Mouse (Mus musculus) urinary bladder, postnatal 14 days (tissue): ENCODE data around the gene Sipa1l1.
A peak's percentile ranks its signal among the peaks of the same experiment; 100 is the strongest.

Experiments
- DNase-seq: peaks from one replicate; pipeline ENCODE4 v3.0.0; 2021; ENCODE audit warnings: low spot score

Gene Sipa1l1

GRCm38 (mm10) chr12:82387647-82388046, 218.5 kb downstream of the Sipa1l1 start:
- DNase-seq: no peak

DNA sequence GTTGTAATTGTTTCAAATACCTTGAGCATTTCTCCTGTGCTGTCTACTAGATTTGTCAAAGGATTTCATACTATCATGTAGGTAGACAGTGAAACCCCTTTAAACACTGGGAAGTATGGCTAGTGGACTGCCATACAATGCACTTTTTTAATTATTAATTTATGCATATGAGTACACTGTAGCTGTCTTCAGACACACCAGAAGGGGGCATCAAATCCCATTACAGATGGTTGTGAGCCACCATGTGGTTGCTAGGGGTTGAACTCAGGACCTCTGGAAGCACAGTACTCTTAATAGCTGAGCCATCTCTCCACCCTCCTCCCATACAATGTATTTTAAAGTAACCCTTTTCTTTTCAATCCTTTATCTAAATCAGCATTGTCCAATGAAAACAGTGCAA, 219.0 kb downstream of the Sipa1l1 start:
- DNase-seq: no peak

DNA sequence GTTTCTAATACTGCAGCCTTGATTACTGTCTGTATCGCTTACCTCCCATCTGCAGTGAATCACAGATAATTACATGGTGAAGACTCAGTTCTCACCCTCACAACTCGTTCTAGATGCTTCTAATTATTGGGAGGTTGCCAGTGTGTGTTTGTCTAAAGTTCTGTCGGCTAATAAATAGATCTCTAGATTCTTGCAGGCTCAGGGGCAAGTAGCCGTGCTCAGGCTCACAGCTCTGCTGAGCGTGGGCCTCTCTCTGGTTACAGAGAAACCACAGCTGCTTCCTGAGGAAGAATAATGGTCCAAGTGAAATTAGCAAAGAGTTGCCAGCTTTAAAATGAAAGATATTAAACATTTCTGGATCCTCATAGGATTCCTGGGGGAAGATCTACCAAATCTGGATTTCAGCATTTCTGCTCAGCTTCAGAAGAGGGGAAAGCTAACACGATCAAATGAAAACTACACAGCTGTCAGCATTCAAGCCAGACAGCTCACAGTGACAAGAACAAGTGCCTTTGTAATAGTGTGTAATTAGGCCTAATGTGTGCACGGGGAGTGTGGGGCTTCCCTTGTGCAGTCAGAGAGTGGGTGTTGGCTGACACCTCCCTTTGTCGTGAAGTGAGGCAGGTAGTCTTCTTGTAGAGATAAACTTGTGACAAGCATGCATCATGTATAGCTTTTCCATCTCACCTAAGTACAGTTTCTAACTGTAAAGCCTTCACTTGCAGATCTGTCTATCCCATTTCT, 225.2 kb downstream of the Sipa1l1 start:
- no peak for DNase-seq

DNA sequence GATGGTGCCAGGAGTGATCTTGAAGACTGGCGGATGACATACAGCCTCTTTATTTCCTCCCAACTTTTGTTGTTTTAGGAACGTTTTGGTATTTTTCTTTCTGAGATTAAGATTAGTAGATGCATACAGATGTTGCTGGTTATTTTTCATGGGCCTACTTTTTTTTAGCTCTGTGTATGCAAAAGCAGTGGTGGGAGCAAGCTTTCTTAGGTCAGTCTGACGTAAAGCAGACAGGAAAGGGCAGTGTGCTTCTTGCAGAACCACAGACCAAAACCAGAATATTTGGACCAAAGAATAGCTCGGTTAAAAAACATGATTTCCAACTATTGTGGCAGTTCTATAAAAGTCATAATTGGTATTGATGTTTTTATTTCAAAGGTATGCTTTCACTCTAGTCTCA, 226.1 kb downstream of the Sipa1l1 start:
- no peak for DNase-seq

DNA sequence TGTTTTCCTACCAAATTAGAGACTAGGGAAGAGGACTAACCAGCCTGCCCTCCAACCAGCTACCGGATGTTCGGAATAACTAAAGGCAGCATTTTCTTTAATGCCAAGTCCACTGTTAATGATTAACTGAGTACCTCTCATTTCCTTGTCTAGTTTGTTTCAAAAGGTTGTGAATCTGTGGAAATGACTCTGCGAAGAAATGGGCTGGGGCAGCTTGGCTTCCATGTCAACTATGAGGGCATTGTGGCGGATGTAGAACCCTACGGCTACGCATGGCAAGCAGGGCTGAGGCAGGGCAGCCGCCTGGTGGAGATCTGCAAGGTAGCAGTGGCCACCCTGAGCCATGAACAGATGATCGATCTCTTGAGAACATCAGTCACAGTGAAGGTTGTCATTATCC, 228.1 kb downstream of the Sipa1l1 start:
- DNase-seq: no peak

DNA sequence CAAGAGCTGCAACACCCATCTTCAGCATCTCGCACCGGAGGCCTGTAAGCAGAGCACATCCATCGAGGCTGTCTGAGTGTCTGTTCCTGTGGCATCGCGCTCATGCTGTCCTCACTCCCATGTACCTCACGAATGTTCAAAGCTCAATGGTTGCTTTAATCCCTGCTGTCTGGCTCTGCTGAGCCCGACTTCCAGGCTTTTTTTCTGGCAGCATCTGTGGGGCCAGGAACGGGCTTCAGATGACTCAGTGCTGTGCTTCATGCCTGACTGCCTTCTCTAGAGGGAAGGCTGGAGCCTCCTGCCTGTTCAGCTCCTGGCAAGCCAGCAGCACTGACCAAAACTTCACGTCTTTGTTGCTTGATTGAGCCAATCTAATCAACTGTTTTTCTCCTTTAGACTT, 228.6 kb downstream of the Sipa1l1 start:
- DNase-seq: peak; percentile 46

- DNase-seq: no peak
Measured at GRCm38 (mm10) chr12:82398926-82399325, 229.8 kb downstream of the Sipa1l1 start.

GRCm38 (mm10) chr12:82399971-82400720, 231.0 kb downstream of the Sipa1l1 start:
- no peak for DNase-seq

GRCm38 (mm10) chr12:82400783-82401182, 231.7 kb downstream of the Sipa1l1 start:
- no peak for DNase-seq

- DNase-seq: no peak
Measured at GRCm38 (mm10) chr12:82401440-82401839, 232.3 kb downstream of the Sipa1l1 start.

DNA sequence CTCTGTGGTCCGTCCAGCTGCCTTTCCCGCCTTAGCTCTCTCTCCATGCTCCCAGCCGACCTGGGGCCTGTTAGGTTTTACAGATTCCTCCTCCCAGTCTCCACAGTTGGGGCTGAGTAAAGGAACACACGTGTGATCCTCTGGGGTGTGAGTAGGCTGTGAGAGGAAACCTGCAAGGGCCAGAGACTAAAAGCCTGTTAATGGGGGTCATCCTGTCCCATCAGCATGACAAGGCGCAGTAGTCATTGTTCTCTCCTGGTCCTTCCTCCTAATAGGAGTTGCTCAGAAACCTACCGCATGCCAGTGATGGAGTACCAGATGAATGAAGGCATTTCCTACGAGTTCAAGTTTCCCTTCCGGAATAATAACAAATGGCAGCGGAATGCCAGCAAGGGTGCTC, 233.5 kb downstream of the Sipa1l1 start:
- no peak for DNase-seq

DNA sequence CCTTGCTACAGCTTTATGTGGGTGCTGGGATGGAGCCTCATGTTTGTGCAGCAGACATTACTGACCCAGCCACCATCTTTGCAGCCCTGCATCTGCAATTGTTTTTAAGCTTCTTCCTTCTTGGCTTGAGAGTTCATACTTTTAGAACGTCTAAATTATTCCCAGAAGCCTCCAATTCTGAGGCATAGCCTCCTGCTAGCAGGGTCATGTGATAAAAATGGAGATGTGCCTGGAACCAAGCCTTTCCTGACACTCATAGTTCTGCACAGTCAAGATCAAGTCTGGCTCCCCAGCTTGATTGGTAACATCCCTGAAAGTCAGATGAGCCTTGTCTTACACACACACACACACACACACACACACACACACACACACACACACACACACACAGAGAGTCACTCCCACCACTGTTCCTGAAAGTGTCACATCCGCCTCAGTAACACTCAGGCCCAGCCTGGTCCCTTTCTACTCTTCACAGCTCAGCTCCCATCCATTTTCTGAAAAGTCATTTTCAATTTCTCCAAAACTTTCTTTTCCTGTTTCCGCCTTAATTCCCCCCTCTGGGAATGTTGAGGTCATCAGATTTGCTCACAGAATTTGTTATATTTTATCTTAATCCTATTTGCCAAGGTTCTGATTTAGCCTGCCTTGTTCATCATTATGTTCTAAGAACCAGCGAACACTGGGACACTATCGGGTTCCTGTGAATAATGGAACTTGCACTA, 238.6 kb downstream of the Sipa1l1 start:
- DNase-seq: no peak

DNA sequence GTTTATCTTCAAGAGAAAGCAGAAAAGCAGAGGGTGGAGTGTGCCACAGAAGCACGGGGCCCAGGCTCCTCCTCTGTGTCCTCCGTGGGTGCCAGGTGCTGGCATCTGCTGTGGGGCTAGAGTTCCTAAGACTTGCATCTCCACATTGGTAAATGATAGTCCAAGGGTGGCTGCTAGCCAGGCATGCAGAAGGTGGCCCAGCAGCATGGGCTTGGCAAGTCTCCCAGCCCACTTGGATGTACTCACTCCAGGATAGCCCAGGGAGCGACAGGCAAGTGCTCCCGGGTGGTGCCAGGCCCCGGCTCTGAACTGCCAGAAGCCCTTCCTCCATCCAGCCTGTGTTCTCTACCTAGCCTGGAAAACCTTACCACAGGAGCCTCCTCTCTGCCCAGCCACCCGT, 239.4 kb downstream of the Sipa1l1 start:
- DNase-seq: peak; percentile 46

DNA sequence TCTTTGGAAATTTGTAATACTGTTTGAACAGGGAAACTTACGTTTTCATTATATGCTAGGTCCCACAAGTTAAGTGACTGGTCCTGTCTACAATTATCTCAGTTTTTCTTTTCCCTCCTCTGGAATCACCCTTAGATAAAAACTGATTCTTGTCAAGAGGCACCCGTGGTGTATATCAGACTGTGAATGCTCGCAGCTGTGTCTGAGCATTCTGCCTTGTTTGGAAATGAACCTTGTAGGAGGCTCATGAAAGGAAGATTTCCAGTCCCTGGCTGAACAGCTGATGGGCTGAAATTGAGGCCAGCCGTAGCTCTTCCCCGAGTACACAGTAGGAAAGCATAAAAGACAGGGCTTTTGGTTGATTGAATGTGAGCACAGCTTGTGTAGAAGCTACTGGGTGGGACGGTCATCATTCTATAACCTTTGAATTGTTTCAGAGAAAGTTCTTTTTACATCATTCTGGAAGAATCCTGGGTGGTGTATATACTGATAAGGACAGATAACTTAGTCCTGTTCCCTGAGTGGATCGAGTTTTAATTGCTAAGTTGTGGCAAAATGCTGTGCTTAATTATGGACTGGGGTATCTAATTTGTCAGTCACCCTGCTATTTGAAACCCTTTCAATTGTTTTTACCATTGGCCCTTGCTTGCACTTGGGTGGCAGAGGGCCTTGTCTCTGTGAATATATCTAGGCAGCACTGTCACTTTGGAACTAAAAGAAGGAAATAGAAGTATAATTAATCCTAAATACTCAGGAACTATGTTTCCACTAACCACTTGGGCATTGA, 240.8 kb downstream of the Sipa1l1 start:
- no peak for DNase-seq

- peak; percentile 61 for DNase-seq
Measured at GRCm38 (mm10) chr12:82412291-82413032, 243.3 kb downstream of the Sipa1l1 start.

DNA sequence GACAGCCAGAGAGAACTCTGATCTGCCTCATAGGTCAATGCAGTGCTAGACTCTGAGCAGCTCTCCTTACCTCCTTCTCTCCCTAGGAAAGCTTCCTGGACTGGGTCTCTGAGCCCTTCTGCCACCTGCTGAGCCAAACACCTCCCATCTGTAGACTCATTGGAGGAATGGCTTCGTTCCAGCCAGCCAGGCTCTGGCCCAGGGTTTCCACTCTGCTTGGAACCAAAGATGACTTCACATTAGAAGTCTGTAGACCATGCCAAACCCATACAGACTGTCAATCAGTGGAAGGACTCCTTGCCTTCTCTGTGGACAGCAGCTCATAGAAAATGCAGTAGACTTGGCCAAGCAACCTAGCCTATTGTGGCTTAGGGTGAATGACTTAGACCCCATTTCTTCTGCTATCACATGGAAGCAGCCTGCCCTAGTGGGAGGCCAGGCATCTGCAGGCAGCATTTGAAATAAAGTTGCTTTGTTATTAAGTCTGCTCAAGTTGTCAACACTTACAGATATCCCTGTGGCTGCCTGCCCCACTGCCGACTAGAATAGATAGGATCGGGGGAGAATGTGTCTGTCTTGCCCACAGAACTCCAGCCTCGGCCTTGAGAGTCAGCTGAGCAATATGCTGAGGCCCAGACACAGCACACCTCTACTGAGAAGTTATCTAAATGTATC, 246.7 kb downstream of the Sipa1l1 start:
- DNase-seq: peak; percentile 39

GRCm38 (mm10) chr12:82419027-82419426, 249.9 kb downstream of the Sipa1l1 start:
- no peak for DNase-seq

- no peak for DNase-seq
Measured at GRCm38 (mm10) chr12:82424783-82425182, 255.7 kb downstream of the Sipa1l1 start.

DNA sequence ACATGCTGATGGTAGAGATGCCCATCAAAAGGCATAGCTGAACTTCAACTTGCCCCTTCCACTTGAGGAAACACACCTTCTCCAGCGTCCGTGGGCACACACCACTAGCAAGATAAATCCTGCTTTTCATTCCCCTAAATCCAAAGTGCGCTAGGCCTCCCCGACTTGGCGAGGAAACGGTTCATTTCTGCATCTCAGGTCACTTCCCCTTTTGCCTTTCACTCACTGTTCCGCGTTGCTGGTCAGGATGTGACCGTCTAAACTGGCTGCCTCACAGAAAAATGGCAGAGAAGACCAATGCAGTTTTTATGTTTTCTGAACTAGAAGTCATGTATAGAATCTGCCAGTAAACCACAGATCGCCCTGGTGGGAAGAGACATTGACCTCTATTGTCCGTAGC, 256.7 kb downstream of the Sipa1l1 start:
- no peak for DNase-seq

DNA sequence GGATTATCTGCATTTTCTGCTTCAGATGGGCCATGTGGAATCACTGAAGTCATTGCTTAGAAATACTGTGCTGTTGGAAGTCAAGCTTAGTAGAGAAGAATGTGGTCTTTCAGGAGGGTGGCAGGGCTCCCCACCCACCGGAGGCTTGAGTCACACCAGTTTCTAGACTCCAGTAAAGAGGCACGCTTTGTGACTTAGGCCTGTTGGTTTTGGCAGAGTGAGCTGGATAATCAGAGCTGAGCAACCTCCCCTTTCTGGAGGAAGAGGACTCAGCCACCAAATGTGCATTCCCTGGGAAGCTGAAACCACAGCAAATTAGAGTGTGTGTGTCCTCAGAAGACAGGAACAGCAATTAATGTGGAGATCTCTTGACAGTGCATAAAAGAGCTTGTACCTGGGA, 258.3 kb downstream of the Sipa1l1 start:
- DNase-seq: no peak

GRCm38 (mm10) chr12:82428466-82428865, 259.3 kb downstream of the Sipa1l1 start:
- no peak for DNase-seq
